Comparison of ENCODE assay signal across 8 mouse cellular contexts in the genomic region with DNA sequence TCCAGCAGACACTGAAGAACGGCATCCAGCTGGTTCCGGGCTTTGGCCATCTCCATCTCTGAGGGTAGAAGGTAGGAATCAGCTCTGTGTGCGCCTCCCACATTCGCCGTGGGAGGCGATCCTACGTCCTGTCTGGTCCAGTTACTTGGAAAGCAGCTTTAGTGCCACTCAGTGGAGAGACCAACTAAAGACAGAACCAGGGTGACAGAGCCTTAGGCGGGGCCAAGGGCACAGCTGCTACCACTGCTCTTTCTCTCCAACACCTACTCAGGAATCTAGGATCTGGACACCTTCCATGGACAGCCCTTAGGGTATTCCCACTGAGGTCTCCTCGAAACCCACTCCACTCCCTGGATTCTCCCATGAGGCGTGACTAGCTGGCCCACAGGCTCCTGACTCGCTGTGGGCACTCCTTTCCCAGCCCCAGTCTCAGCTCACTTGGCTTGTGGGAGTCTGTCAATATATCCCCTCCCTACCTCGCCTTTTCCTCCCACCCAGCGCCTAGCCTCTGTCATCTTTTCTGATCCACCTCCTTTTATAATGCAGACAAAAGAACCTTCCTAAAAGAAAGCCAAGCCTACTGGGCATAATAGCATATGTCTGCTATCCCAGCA. TPM values are rescaled to one million over a fixed set of nuclear protein-coding genes. Genes with fewer than 3 reads are reported as not detected.
DNase-seq lines count a peak whose midpoint lies in the region; ATAC-seq and TF ChIP-seq lines count a peak whose summit lies in the region.

No protein-coding gene starts in this region.

- 90% methylated on average over 13 of the region's 13 CpGs for WGBS in forebrain, embryonic 14.5 days
- whole genome bisulfite sequencing in liver, embryonic 13.5 days (ENCODE audit: insufficient replicate concordance) = 87% methylated on average over 13 of the region's 13 CpGs

- H3K9ac ChIP-seq in forebrain, embryonic 14.5 days (ENCODE audit: low read length) = peak overlapping the region; percentile 17; the same call in 1 of the 2 replicates
- H3K9ac ChIP-seq in liver, embryonic 13.5 days = peak overlapping the region; percentile 74

- H3K4me3 ChIP-seq in gastrocnemius, adult 2 months = peak overlapping the region; percentile 69; the same call in 1 of the 2 replicates
- H3K4me3 ChIP-seq in E14TG2a.4 (replicated peaks; ENCODE audit: low read length) = peak overlapping the region; percentile 90
- no peak overlapping the region for H3K4me3 ChIP-seq in forebrain, embryonic 14.5 days (ENCODE audit: low read depth, low read length)
- peak overlapping the region; percentile 67 for H3K4me3 ChIP-seq in liver, embryonic 13.5 days (replicated peaks)

- no peak for ATAC-seq in forebrain, embryonic 14.5 days
- no peak for ATAC-seq in liver, embryonic 13.5 days (ENCODE audit: low read depth)
- no peak for ATAC-seq in erythroid progenitor cell, adult 5-6 weeks (replicated peaks; ENCODE audit: low FRiP score, poor library complexity, severe bottlenecking)

- H3K4me1 ChIP-seq in E14TG2a.4 (replicated peaks; ENCODE audit: low read depth, low read length) = peaks cover 80% of the 10 kb centered on the region
- H3K4me1 ChIP-seq in forebrain, embryonic 14.5 days (ENCODE audit: control insufficient read depth, insufficient read depth, low read length) = peaks cover 16% of the 10 kb centered on the region
- peaks cover 56% of the 10 kb centered on the region for H3K4me1 ChIP-seq in liver, embryonic 13.5 days (replicated peaks)

- DNase-seq in gastrocnemius, adult 2 months = no peak
- no peak for DNase-seq in gastrocnemius, postnatal 36 days
- no peak for DNase-seq in forebrain, embryonic 14.5 days (ENCODE audit: low spot score)
- no peak for DNase-seq in liver, embryonic 13.5 days
- DNase-seq in gastrocnemius, postnatal 25 days = no peak
- no peak for DNase-seq in kidney, adult 11 months

- TF ChIP-seq CTCF in gastrocnemius, adult 2 months (IDR thresholded peaks at IDR 0.05) = no peak
- no peak for TF ChIP-seq CTCF in E14TG2a.4 (conservative IDR thresholded peaks at IDR 0.05; ENCODE audit: low read length)

- no peaks in the 10 kb centered on the region for H3K27me3 ChIP-seq in E14TG2a.4 (ENCODE audit: insufficient read depth, low read length)
- no peaks in the 10 kb centered on the region for H3K27me3 ChIP-seq in forebrain, embryonic 14.5 days (replicated peaks; ENCODE audit: control insufficient read depth, insufficient read depth, low read length)
- no peaks in the 10 kb centered on the region for H3K27me3 ChIP-seq in liver, embryonic 13.5 days

- peak overlapping the region; percentile 90; the same call in 1 of the 2 replicates for H3K27ac ChIP-seq in gastrocnemius, adult 2 months
- H3K27ac ChIP-seq in forebrain, embryonic 14.5 days (ENCODE audit: low read depth, low read length) = no peak overlapping the region
- peak overlapping the region; percentile 86 for H3K27ac ChIP-seq in liver, embryonic 13.5 days

- H3K4me2 ChIP-seq in forebrain, embryonic 14.5 days (ENCODE audit: low read length) = peak overlapping the region; percentile 98; the same call in 1 of the 2 replicates
- peak overlapping the region; percentile 73 for H3K4me2 ChIP-seq in liver, embryonic 13.5 days

- intact Hi-C loops in gastrocnemius, adult 2 months (cut with DNase I) = no loop called here
- intact Hi-C loops in gastrocnemius, postnatal 36 days (cut with DNase I) = no loop called here

- H3K9me3 ChIP-seq in E14TG2a.4 (ENCODE audit: low read length) = no peaks in the 10 kb centered on the region
- no peaks in the 10 kb centered on the region for H3K9me3 ChIP-seq in forebrain, embryonic 14.5 days (replicated peaks; ENCODE audit: control insufficient read depth, low read length)
- H3K9me3 ChIP-seq in liver, embryonic 13.5 days (replicated peaks) = no peaks in the 10 kb centered on the region

- peaks cover 43% of the 10 kb centered on the region for H3K36me3 ChIP-seq in E14TG2a.4 (ENCODE audit: insufficient read depth, low read length)
- peaks cover 39% of the 10 kb centered on the region for H3K36me3 ChIP-seq in forebrain, embryonic 14.5 days (ENCODE audit: control insufficient read depth, insufficient read depth, low read length)
- H3K36me3 ChIP-seq in liver, embryonic 13.5 days = peaks cover 44% of the 10 kb centered on the region

RNA-seq across cellular contexts. Expression of a gene that starts 1.6 kb away (rescaled TPM):
- total RNA-seq in gastrocnemius, adult 2 months (2021) = 10 to 100 TPM in 1 of 2 experiments, 1 to 10 TPM in 1; 9.2 to 10.5 TPM
- total RNA-seq in gastrocnemius, postnatal 36 days (2021) = 10 to 100 TPM in 1 of 2 experiments, 1 to 10 TPM in 1; 9.6 to 12.4 TPM
- polyA plus RNA-seq in forebrain, embryonic 14.5 days (2014; fragmentation: Nextera tagmentation; extraction: Ambion mirVana) = 47.6 and 59.0 TPM in 2 replicates
- polyA plus RNA-seq in liver, embryonic 13.5 days (2015; fragmentation: Nextera tagmentation; extraction: Ambion mirVana) = 25.3 and 31.9 TPM in 2 replicates
- 10 to 100 TPM in 1 of 2 experiments, 1 to 10 TPM in 1; 8.4 to 10.3 TPM for total RNA-seq in gastrocnemius, postnatal 25 days (2021)
- total RNA-seq in erythroid progenitor cell, adult 5-6 weeks (2015; ENCODE audit: low replicate concordance) = 31.4 and 56.2 TPM in 2 replicates
- 12.5 and 22.3 TPM in 2 replicates for total RNA-seq in erythroid progenitor cell, adult 5-6 weeks (2017; ENCODE audit: low replicate concordance)

RNA-seq across cellular contexts. Expression of a gene that starts 5.1 kb away (rescaled TPM):
- 10 to 100 TPM; 53.8 to 62.5 TPM for total RNA-seq in gastrocnemius, adult 2 months (2021)
- 10 to 100 TPM; 51.8 to 52.3 TPM for total RNA-seq in gastrocnemius, postnatal 36 days (2021)
- polyA plus RNA-seq in forebrain, embryonic 14.5 days (2014; fragmentation: Nextera tagmentation; extraction: Ambion mirVana) = 132 and 135 TPM in 2 replicates
- 49.4 TPM in 2 replicates for polyA plus RNA-seq in liver, embryonic 13.5 days (2015; fragmentation: Nextera tagmentation; extraction: Ambion mirVana)
- 10 to 100 TPM; 54.1 to 55.6 TPM for total RNA-seq in gastrocnemius, postnatal 25 days (2021)
- 8.4 and 43.6 TPM in 2 replicates for total RNA-seq in erythroid progenitor cell, adult 5-6 weeks (2015; ENCODE audit: low replicate concordance)
- total RNA-seq in erythroid progenitor cell, adult 5-6 weeks (2017; ENCODE audit: low replicate concordance) = 40.8 and 59.9 TPM in 2 replicates

RNA-seq across cellular contexts. Expression of a gene that starts 5.1 kb away (rescaled TPM):
- 1 to 10 TPM; 1.8 to 2.2 TPM for total RNA-seq in gastrocnemius, adult 2 months (2021)
- total RNA-seq in gastrocnemius, postnatal 36 days (2021) = 1 to 10 TPM; 1.8 TPM
- 7.0 and 10.7 TPM in 2 replicates for polyA plus RNA-seq in forebrain, embryonic 14.5 days (2014; fragmentation: Nextera tagmentation; extraction: Ambion mirVana)
- polyA plus RNA-seq in liver, embryonic 13.5 days (2015; fragmentation: Nextera tagmentation; extraction: Ambion mirVana) = 3.4 and 3.8 TPM in 2 replicates
- 1 to 10 TPM; 1.6 to 2.2 TPM for total RNA-seq in gastrocnemius, postnatal 25 days (2021)
- total RNA-seq in erythroid progenitor cell, adult 5-6 weeks (2015; ENCODE audit: low replicate concordance) = 3.2 and 4.2 TPM in 2 replicates
- total RNA-seq in erythroid progenitor cell, adult 5-6 weeks (2017; ENCODE audit: low replicate concordance) = 6.8 and 7.2 TPM in 2 replicates

RNA-seq across cellular contexts. Expression of a gene that starts 5.4 kb away (rescaled TPM):
- 100 to 1,000 TPM; 116 to 123 TPM for total RNA-seq in gastrocnemius, adult 2 months (2021)
- 10 to 100 TPM; 95.1 to 99.1 TPM for total RNA-seq in gastrocnemius, postnatal 36 days (2021)
- 121 and 143 TPM in 2 replicates for polyA plus RNA-seq in forebrain, embryonic 14.5 days (2014; fragmentation: Nextera tagmentation; extraction: Ambion mirVana)
- polyA plus RNA-seq in liver, embryonic 13.5 days (2015; fragmentation: Nextera tagmentation; extraction: Ambion mirVana) = 80.1 and 81.3 TPM in 2 replicates
- 10 to 100 TPM; 91.2 to 92.1 TPM for total RNA-seq in gastrocnemius, postnatal 25 days (2021)
- total RNA-seq in erythroid progenitor cell, adult 5-6 weeks (2015; ENCODE audit: low replicate concordance) = 67.4 and 73.8 TPM in 2 replicates
- 32.9 and 98.7 TPM in 2 replicates for total RNA-seq in erythroid progenitor cell, adult 5-6 weeks (2017; ENCODE audit: low replicate concordance)

RNA-seq across cellular contexts. Expression of a gene that starts 5.9 kb away (rescaled TPM):
- total RNA-seq in gastrocnemius, adult 2 months (2021) = 1 to 10 TPM; 5.5 to 7.3 TPM
- 1 to 10 TPM; 3.3 to 8.2 TPM for total RNA-seq in gastrocnemius, postnatal 36 days (2021)
- 6.2 and 7.1 TPM in 2 replicates for polyA plus RNA-seq in forebrain, embryonic 14.5 days (2014; fragmentation: Nextera tagmentation; extraction: Ambion mirVana)
- polyA plus RNA-seq in liver, embryonic 13.5 days (2015; fragmentation: Nextera tagmentation; extraction: Ambion mirVana) = 1.8 and 2.3 TPM in 2 replicates
- total RNA-seq in gastrocnemius, postnatal 25 days (2021) = 1 to 10 TPM; 3.0 to 6.4 TPM
- 16.8 and 24.5 TPM in 2 replicates for total RNA-seq in erythroid progenitor cell, adult 5-6 weeks (2015; ENCODE audit: low replicate concordance)
- 10.9 and 18.1 TPM in 2 replicates for total RNA-seq in erythroid progenitor cell, adult 5-6 weeks (2017; ENCODE audit: low replicate concordance)
